Mouse (Mus musculus) lung, adult 2 months (tissue): ENCODE measurements at regions not wholly inside any gene's neighbourhood (a gene's known extent, or its start where the extent isn't known, plus 50 kb on each side); places are given as distances from the start of the nearest gene placed in this dataset.
"Not testable (repeated sequence)": the region's sequence is repeated elsewhere in the genome, so short reads cannot be mapped to it uniquely, and the experiment has no call there.

Experiments used
- DNase-seq: peaks from one replicate; pipeline ENCODE4 v3.0.0; 2022
- H3K4me1 ChIP-seq: fragments of 200-500 bp; 2 replicates; pipeline ENCODE4 v1.6.1; 2011; ENCODE audit warnings: low read length; ENCODE audit not compliant: control insufficient read depth, insufficient read depth
- H3K4me3 ChIP-seq: fragments of 200-500 bp; replicated peaks from 2 replicates; pipeline ENCODE3; 2011; ENCODE audit warnings: low read depth, mild to moderate bottlenecking, control low read depth, low read length; ENCODE audit errors: extremely low read depth
- CTCF ChIP-seq: fragments of 200-500 bp; IDR thresholded peaks from 2 replicates; pipeline ENCODE4 v1.5.1; 2011; ENCODE audit warnings: mild to moderate bottlenecking, low read length, control low read depth; ENCODE audit not compliant: insufficient read depth
- POLR2A ChIP-seq: fragments of 200-500 bp; IDR thresholded peaks from 2 replicates; pipeline ENCODE4 v1.6.1; 2011; ENCODE audit warnings: low read depth, mild to moderate bottlenecking, control low read depth, low read length, borderline replicate concordance; ENCODE audit errors: extremely low read depth
- whole genome bisulfite sequencing: fragments of 180-500 bp; shearing (Covaris S2); methylation state at CpG from one replicate; pipeline ENCODE4 v1.1.7; 2018; 5-methylcytosine and 5-hydroxymethylcytosine counted together

DNA sequence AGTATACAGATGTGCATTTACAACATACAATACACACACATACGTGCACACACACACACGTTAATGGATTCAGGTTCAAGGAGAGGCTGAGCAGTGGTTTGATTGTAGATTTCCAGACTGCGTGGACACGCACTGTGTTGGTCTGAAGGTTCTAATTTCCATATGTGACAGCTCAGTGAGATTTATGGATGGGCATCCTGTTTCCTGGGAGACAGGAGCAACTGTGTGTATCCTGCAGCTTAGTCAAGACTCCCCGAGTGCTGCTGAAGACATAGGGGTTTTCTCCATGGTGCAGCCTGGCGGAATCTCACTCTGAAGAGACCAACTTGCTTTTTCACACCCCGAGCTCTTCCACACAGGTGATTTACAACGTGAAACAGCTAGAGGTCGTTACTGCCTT lies 119.3 kb upstream of the Foxk1 start:
- Histone ChIP-seq H3K4me1 (no peaks in the 10 kb centered on the region), H3K4me3 (no peak overlapping the region)
- TF ChIP-seq CTCF (no peak), POLR2A (no peak)
- 68% methylated on average over 9 of the region's 9 CpGs for WGBS
- no peak for DNase-seq

- TF ChIP-seq POLR2A (no peak), CTCF (no peak)
- WGBS, result 77% methylated on average over 2 of the region's 2 CpGs
- no peak for DNase-seq
- H3K4me3 ChIP-seq, result no peak overlapping the region
- no peaks in the 10 kb centered on the region for H3K4me1 ChIP-seq
Observed at GRCm38 (mm10) chr5:142287981-142288380, 113.3 kb upstream of the Foxk1 start.

DNA sequence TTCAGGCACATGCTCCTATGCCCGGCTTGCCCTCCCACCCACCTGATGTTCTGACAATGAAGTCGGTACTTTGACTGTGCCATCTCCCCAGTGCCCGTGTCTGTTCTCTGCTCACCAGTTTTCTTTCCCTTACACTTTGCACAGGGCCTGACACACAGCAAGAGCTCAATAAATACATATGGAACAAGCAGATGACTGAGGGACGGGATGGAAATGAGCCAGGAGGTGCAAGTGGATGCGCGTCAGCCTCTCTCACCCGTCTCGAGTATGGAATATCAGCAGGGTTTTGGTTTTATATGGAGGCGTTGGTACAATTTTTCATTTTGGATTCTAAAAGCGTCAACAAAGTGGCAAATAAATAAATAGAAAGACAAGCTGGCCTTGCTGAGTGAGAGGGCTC lies 109.8 kb upstream of the Foxk1 start:
- WGBS, result 87% methylated on average over 10 of the region's 10 CpGs
- Histone ChIP-seq H3K4me3 (no peak overlapping the region), H3K4me1 (no peaks in the 10 kb centered on the region)
- TF ChIP-seq CTCF (no peak), POLR2A (no peak)
- no peak for DNase-seq

DNA sequence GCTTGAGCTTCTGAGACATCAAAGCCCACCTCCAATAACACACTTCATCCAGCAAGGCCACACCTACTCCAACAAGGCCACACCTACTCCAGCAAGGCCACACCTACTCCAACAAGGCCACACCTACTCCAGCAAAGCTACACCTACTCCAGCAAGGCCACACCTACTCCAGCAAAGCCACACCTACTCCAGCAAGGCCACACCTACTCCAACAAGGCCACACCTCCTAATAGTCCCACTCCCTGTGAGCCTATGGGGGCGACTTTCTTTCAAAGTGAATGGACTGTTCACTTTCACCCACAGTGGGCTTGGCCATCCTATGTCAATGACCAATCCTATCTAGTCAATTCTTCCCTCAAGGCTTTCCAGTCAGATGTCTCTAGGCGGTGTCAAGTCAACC lies 104.9 kb upstream of the Foxk1 start:
- H3K4me1 ChIP-seq, DNase-seq, H3K4me3 ChIP-seq: not testable (repeated sequence)
- WGBS, result 90% methylated on average over 2 of the region's 2 CpGs

DNA sequence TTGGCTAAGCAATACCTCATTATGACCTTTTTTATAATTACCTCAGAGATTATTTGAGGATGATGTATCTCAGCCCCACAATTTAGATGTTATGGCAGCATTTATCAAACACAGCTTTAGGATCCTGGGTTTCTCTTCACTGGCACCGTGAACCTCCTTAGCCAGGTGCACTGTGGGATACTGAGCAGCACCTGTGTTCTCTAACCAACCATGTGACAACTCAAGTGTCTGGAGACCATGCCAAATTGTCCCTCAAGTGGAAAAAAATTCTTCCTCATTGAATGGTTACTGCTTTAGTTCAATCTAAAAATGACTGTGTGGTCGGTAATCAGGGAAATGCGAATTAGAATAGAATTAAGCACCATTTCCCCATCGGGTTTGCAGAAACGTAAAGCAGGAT lies 101.7 kb upstream of the Foxk1 start:
- Histone ChIP-seq H3K4me1 (no peaks in the 10 kb centered on the region), H3K4me3 (no peak overlapping the region)
- 84% methylated on average over 5 of the region's 5 CpGs for WGBS
- DNase-seq, result no peak
- TF ChIP-seq POLR2A (no peak), CTCF (no peak)

GRCm38 (mm10) chr5:142308511-142308910 lies 92.8 kb upstream of the Foxk1 start:
- no peaks in the 10 kb centered on the region for H3K4me1 ChIP-seq
- DNase-seq, result no peak
- no peak for TF ChIP-seq POLR2A
- TF ChIP-seq CTCF, result no peak
- WGBS, result 97% methylated on average over 3 of the region's 3 CpGs
- no peak overlapping the region for H3K4me3 ChIP-seq

DNA sequence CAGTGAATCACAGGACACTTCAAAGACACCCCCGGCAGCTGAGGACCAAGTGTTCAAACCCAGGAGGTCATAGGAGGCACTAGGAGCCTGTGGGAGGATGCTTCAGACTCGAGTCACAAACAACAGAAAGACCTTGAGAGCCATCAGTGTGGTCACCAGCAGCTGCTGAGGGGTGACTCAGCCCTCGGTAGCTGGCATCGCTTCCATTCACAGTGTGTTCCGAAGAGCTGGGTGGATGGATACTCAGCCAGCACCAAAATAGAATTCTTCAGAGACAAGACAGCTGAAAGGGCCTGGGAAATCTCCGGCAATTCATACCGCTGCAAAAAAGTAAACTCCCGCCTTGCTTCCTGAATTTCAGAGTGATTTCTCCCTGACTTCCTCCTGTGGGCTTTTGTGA lies 87.4 kb upstream of the Foxk1 start:
- TF ChIP-seq CTCF (no peak), POLR2A (no peak)
- 29% methylated on average over 8 of the region's 8 CpGs for WGBS
- H3K4me1 ChIP-seq, result no peaks in the 10 kb centered on the region
- H3K4me3 ChIP-seq, result no peak overlapping the region
- no peak for DNase-seq

GRCm38 (mm10) chr5:142314466-142314865 lies 86.8 kb upstream of the Foxk1 start:
- DNase-seq, result no peak
- WGBS, result 66% methylated on average over 5 of the region's 5 CpGs
- no peak for TF ChIP-seq POLR2A
- TF ChIP-seq CTCF, result no peak

DNA sequence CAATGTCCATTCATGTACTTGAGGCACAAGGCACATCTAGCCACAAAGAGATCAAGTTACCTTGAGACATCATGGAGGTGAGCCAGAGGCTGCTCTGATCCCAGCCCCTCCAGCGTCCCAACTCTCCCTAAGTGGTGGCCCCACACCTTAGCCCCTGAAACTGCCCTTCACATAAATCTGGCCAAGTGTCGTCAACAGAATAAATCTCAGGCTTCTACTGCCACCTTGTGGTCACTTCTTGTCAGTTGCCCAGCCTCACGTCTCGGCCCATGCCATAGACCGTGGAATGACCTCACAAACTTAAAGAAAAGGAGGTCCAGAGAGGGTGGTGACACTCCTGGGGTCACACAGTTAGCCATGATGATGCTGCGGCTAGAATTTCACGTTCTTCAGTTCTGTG lies 82.0 kb upstream of the Foxk1 start:
- DNase-seq, result peak; percentile 51
- H3K4me3 ChIP-seq, result no peak overlapping the region
- no peaks in the 10 kb centered on the region for H3K4me1 ChIP-seq
- TF ChIP-seq POLR2A (no peak), CTCF (peak; percentile 82)
- 8% methylated on average over 7 of the region's 7 CpGs for whole genome bisulfite sequencing

More at GRCm38 (mm10) chr5:142314466-142314865, 86.8 kb upstream of the Foxk1 start:
- H3K4me3 ChIP-seq, result no peak overlapping the region
- no peaks in the 10 kb centered on the region for H3K4me1 ChIP-seq

DNA sequence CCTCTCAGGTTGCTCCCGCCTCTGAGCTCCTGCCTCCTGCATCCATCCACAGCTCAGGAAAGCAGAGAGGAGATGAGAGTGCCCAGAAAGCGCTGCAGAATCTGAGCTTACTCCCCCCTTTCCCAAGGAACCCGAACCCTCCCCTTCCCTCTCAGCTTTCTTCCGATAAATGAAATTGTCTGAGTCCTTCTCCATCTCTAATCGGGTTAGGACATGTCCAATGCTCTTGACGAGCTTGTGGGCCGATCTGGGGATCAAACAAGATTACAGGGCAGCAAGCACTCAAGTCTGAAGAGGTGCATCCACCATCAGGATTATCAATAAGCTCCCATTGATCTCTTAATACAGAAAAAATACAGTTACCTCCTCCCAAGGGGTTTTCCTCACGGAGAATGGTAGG lies 80.0 kb upstream of the Foxk1 start:
- WGBS, result 59% methylated on average over 8 of the region's 8 CpGs
- TF ChIP-seq POLR2A (no peak), CTCF (no peak)
- no peak for DNase-seq
- Histone ChIP-seq H3K4me3 (no peak overlapping the region), H3K4me1 (no peaks in the 10 kb centered on the region)

GRCm38 (mm10) chr5:142324928-142325327 lies 76.4 kb upstream of the Foxk1 start:
- Histone ChIP-seq H3K4me1 (no peaks in the 10 kb centered on the region), H3K4me3 (no peak overlapping the region)
- no peak for TF ChIP-seq POLR2A
- TF ChIP-seq CTCF, result no peak
- WGBS, result 60% methylated on average over 2 of the region's 2 CpGs
- DNase-seq, result no peak
